Mouse (Mus musculus) myocyte (in vitro differentiated cells): ENCODE data around the gene Omd. TPM values are rescaled to one million over a fixed set of nuclear protein-coding genes. Genes with fewer than 3 reads are reported as not detected.
A peak's percentile ranks its signal among the peaks of the same experiment; 100 is the strongest.

Source experiments
- H3K27me3 ChIP-seq: one replicate; pipeline ENCODE4 v1.6.1; 2011; ENCODE audit not compliant: control insufficient read depth, insufficient read depth, insufficient read length
- H3K36me3 ChIP-seq: one replicate; pipeline ENCODE4 v1.6.1; 2011; ENCODE audit not compliant: control insufficient read depth, insufficient read depth
- H3K4me2 ChIP-seq: one replicate; pipeline ENCODE4 v1.6.1; 2011; ENCODE audit warnings: low read depth, control low read depth
- H3K4me3 ChIP-seq: one replicate; pipeline ENCODE4 v1.5.1; 2011; ENCODE audit warnings: mild to moderate bottlenecking, control low read depth, moderate library complexity
- H3K79me2 ChIP-seq: one replicate; pipeline ENCODE4 v1.6.1; 2011; ENCODE audit not compliant: control insufficient read depth, insufficient read depth
- H3ac ChIP-seq: one replicate; pipeline ENCODE4 v1.6.1; 2011; ENCODE audit not compliant: control insufficient read depth, insufficient read length
- CEBPB ChIP-seq: IDR thresholded peaks from 2 replicates; pipeline ENCODE4 v1.6.1; 2011; ENCODE audit warnings: mild to moderate bottlenecking, moderate library complexity; ENCODE audit not compliant: poor library complexity, insufficient read depth, severe bottlenecking
- E2F4 ChIP-seq: IDR thresholded peaks from one replicate; pipeline ENCODE4 v1.6.1; 2011; ENCODE audit warnings: mild to moderate bottlenecking, control low read depth, moderate library complexity; ENCODE audit not compliant: insufficient read depth
- MAX ChIP-seq: IDR thresholded peaks from one replicate; pipeline ENCODE4 v1.6.1; 2011; ENCODE audit warnings: low read depth, mild to moderate bottlenecking, control low read depth
- MYOD1 ChIP-seq, 3 experiments: IDR thresholded peaks; one replicate each; pipeline ENCODE4 v1.6.1; 2011; ENCODE audit warnings: control low read depth in 2 of 3, low read depth in 2 of 3, mild to moderate bottlenecking in 2 of 3, moderate library complexity in 1 of 3; ENCODE audit not compliant: insufficient read length in 2 of 3, control insufficient read depth in 1 of 3
- MYOG ChIP-seq, 3 experiments: IDR thresholded peaks; one replicate each; pipeline ENCODE4 v1.6.1; 2011; ENCODE audit warnings: control low read depth in 2 of 3, low read depth in 2 of 3, mild to moderate bottlenecking in 2 of 3; ENCODE audit not compliant: insufficient read length in 2 of 3, control insufficient read depth in 1 of 3, insufficient read depth in 1 of 3
- POLR2A ChIP-seq: IDR thresholded peaks from one replicate; pipeline ENCODE4 v1.6.1; 2011; ENCODE audit warnings: low read depth, mild to moderate bottlenecking, control low read depth, moderate library complexity; ENCODE audit not compliant: insufficient read length
- POLR2AphosphoS2 ChIP-seq: IDR thresholded peaks from one replicate; pipeline ENCODE4 v1.6.1; 2011; ENCODE audit warnings: low read depth, control low read depth; ENCODE audit not compliant: insufficient read length
- REST ChIP-seq: IDR thresholded peaks from one replicate; pipeline ENCODE4 v1.6.1; 2011; ENCODE audit warnings: mild to moderate bottlenecking, control low read depth, moderate library complexity; ENCODE audit not compliant: insufficient read depth, insufficient read length
- SRF ChIP-seq: IDR thresholded peaks from one replicate; pipeline ENCODE4 v1.6.1; 2011; ENCODE audit warnings: low read depth; ENCODE audit not compliant: control insufficient read depth, insufficient read length
- TCF12 ChIP-seq: IDR thresholded peaks from one replicate; pipeline ENCODE4 v1.6.1; 2011; ENCODE audit warnings: mild to moderate bottlenecking, control low read depth; ENCODE audit not compliant: poor library complexity, insufficient read depth, severe bottlenecking
- TCF3 ChIP-seq: IDR thresholded peaks from one replicate; pipeline ENCODE4 v1.6.1; 2011; ENCODE audit warnings: low read depth, control low read depth; ENCODE audit not compliant: insufficient read length
- USF1 ChIP-seq: IDR thresholded peaks from one replicate; pipeline ENCODE4 v1.6.1; 2011; ENCODE audit warnings: low read depth, mild to moderate bottlenecking, control low read depth, moderate library complexity
- polyA plus RNA-seq: library from polyadenylated mRNA; unstranded; fragments of >200 nt; fragmentation: generic; extraction: Trizol; gene quantifications from one replicate; pipeline ENCODE4 v1.2.1, GENCODE M21; 2012; ENCODE audit warnings: missing spikeins

The Omd gene
- polyA plus RNA-seq, 1 experiment, result 0.14 TPM

DNA sequence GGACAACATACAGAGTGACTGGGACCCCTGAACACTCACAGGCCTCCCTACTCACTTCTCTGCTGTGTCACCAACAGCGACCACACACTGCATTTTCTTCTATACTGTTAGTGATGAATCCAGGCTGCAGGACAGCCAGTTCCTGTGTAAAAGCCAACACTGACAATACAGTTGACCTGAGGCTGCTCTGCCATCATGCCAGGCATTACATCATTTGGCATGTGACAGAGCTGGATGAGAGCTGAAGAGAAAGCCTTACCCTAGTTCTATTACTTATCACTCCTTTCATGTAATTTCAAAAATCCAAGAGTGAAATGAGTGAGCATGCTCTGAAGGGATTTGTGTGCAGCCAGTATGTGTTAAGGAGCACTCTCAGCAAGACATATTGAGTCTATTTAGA lies 26.1 kb upstream of the Omd start:
- no peaks in the 10 kb centered on the region for H3K36me3 ChIP-seq
- no peak overlapping the region for H3K4me3 ChIP-seq
- H3K4me2 ChIP-seq, result no peak overlapping the region
- H3K27me3 ChIP-seq, result no peaks in the 10 kb centered on the region
- no peaks in the 10 kb centered on the region for H3K79me2 ChIP-seq
- no peak for TF ChIP-seq TCF12
- peak; percentile 64 for TF ChIP-seq USF1
- no peak for TF ChIP-seq REST
- TF ChIP-seq POLR2AphosphoS2, result no peak
- TF ChIP-seq TCF3, result no peak
- TF ChIP-seq SRF, result no peak
- no peak overlapping the region for H3ac ChIP-seq

DNA sequence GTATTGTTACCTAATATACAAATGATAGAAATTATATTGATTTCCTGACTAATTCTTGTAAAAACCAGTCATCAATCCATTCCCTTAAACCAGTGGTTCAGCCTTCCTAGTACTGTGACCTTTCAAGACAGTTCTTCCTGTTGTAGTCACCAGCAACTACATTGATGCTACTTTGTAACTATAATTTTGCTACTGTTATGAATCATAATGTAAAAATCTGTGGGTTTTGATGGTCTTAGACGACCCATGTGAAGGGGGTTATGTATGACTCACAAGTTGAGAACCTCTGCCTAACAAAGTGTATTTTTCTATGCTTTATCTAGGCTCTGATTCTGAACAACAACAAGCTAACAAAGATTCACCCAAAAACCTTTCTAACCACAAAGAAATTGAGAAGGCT lies 25.3 kb upstream of the Omd start:
- Histone ChIP-seq H3K36me3 (no peaks in the 10 kb centered on the region), H3K4me3 (no peak overlapping the region), H3K27me3 (no peaks in the 10 kb centered on the region), H3K79me2 (no peaks in the 10 kb centered on the region), H3ac (no peak overlapping the region), H3K4me2 (no peak overlapping the region)
- TF ChIP-seq POLR2A, result no peak
- TF ChIP-seq POLR2AphosphoS2, result no peak
- no peak for TF ChIP-seq CEBPB
- TF ChIP-seq MYOD1 (IDR thresholded peaks at IDR 0.05; ENCODE audit: control insufficient read depth in 1 of 3, insufficient read length in 2 of 3, low read depth in 2 of 3), result no peak
- no peak for TF ChIP-seq USF1
- TF ChIP-seq E2F4, result no peak
- TF ChIP-seq TCF12, result no peak
- TF ChIP-seq REST, result no peak
- TF ChIP-seq TCF3, result no peak
- TF ChIP-seq SRF, result no peak
- no peak for TF ChIP-seq MYOG (IDR thresholded peaks at IDR 0.05; ENCODE audit: control insufficient read depth in 1 of 3, insufficient read depth in 1 of 3, insufficient read length in 2 of 3, low read depth in 2 of 3)
- no peak for TF ChIP-seq MAX

DNA sequence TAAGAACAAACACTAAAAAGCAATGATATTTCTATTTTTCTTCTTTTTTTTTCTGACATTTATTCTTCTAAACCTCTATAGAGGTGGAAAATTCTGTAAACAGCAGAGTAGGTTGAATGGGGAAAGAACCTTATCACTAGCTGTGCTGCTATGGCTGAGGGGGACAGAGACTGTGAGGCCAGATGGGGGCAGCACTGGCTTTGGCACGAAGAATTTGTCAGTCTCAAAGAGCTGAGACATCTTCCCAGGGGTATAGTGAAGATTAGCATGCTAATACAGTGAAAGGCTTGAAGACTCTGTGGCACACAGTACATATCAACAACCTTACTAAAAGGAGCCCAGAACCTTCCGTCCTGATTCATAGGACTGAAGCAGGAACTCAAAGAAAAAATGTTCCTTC lies 23.1 kb upstream of the Omd start:
- H3K79me2 ChIP-seq, result no peaks in the 10 kb centered on the region
- no peak for TF ChIP-seq SRF
- TF ChIP-seq TCF3, result no peak
- TF ChIP-seq E2F4, result no peak
- TF ChIP-seq POLR2AphosphoS2, result no peak
- TF ChIP-seq TCF12, result no peak
- TF ChIP-seq MYOD1 (IDR thresholded peaks at IDR 0.05; ENCODE audit: control insufficient read depth in 1 of 3, insufficient read length in 2 of 3, low read depth in 2 of 3), result no peak
- no peak for TF ChIP-seq MYOG (IDR thresholded peaks at IDR 0.05; ENCODE audit: control insufficient read depth in 1 of 3, insufficient read depth in 1 of 3, insufficient read length in 2 of 3, low read depth in 2 of 3)
- TF ChIP-seq MAX, result no peak
- TF ChIP-seq POLR2A, result no peak
- TF ChIP-seq CEBPB, result no peak
- no peak for TF ChIP-seq USF1
- TF ChIP-seq REST, result no peak

DNA sequence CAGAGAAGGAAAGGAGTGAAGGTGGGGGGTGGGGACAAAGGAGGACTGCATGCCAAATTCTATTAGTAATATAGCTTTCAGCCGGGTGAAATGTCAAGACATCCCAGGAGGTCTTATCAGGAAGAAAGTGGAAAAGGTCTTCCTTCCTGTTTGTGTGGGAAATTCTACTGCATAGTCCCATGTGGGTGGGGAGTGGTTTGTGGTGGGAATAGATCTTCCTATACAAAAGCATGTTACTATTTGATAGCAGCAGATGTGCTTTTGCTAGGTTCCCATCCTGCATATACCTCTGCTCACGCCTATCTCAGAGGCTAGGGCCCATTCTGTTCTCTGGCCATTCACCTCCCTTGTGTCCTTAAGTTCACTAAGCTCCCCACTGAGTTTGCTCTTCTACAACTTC lies 21.4 kb upstream of the Omd start:
- H3ac ChIP-seq, result no peak overlapping the region

More for the DNA sequence above, 23.1 kb upstream of the Omd start:
- no peaks in the 10 kb centered on the region for H3K27me3 ChIP-seq
- no peaks in the 10 kb centered on the region for H3K36me3 ChIP-seq
- H3K4me2 ChIP-seq, result no peak overlapping the region
- H3ac ChIP-seq, result no peak overlapping the region
- no peak overlapping the region for H3K4me3 ChIP-seq

DNA sequence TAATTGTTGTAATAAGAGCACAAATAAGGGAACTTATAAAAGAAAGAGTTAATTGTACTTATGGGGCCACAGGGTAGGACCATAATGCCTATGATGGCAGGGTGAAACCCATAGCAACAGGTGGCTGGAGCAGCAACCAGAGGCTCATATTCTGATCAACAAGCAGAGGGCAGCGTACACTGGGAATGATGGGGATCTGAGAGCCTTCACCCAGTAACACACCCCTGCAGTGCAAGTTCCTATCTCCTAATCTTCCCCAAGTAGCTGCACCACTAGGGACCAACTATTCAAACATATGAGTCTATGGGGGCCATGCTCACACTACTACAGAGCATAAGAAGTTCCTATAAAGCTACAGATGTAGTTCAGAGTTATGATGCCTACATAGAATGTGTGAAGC lies 17.9 kb upstream of the Omd start:
- H3K4me3 ChIP-seq, result no peak overlapping the region
- no peaks in the 10 kb centered on the region for H3K79me2 ChIP-seq
- H3K36me3 ChIP-seq, result no peaks in the 10 kb centered on the region
- no peak overlapping the region for H3K4me2 ChIP-seq
- TF ChIP-seq SRF (no peak), USF1 (no peak), E2F4 (no peak), MYOD1 (IDR thresholded peaks at IDR 0.05; ENCODE audit: control insufficient read depth in 1 of 3, insufficient read length in 2 of 3, low read depth in 2 of 3) (peak in 2 of 3 experiments; percentile 30 to 50)
- H3K27me3 ChIP-seq, result no peaks in the 10 kb centered on the region
- no peak overlapping the region for H3ac ChIP-seq

More for the DNA sequence above, 21.4 kb upstream of the Omd start:
- H3K27me3 ChIP-seq, result no peaks in the 10 kb centered on the region
- H3K4me2 ChIP-seq, result no peak overlapping the region
- TF ChIP-seq USF1, result no peak
- TF ChIP-seq TCF3, result no peak
- no peak for TF ChIP-seq MYOG (IDR thresholded peaks at IDR 0.05; ENCODE audit: control insufficient read depth in 1 of 3, insufficient read depth in 1 of 3, insufficient read length in 2 of 3, low read depth in 2 of 3)
- TF ChIP-seq E2F4, result no peak
- TF ChIP-seq POLR2AphosphoS2, result no peak
- TF ChIP-seq TCF12, result no peak
- no peak for TF ChIP-seq CEBPB
- TF ChIP-seq SRF, result no peak
- TF ChIP-seq MAX, result no peak
- no peak for TF ChIP-seq MYOD1 (IDR thresholded peaks at IDR 0.05; ENCODE audit: control insufficient read depth in 1 of 3, insufficient read length in 2 of 3, low read depth in 2 of 3)
- TF ChIP-seq POLR2A, result no peak
- no peak for TF ChIP-seq REST
- H3K79me2 ChIP-seq, result no peaks in the 10 kb centered on the region
- no peaks in the 10 kb centered on the region for H3K36me3 ChIP-seq
- H3K4me3 ChIP-seq, result no peak overlapping the region
